Mouse (Mus musculus) liver, embryonic 14.5 days (tissue): ENCODE measurements at regions not wholly inside any gene's neighbourhood (a gene's known extent, or its start where the extent isn't known, plus 50 kb on each side); places are given as distances from the start of the nearest gene placed in this dataset.

ENCODE experiments used
- CTCF ChIP-seq: IDR thresholded peaks from 2 replicates; pipeline ENCODE4 v1.5.1; 2016; ENCODE audit warnings: antibody characterized with exemption, low read depth, control low read depth
- EP300 ChIP-seq: IDR thresholded peaks from 2 replicates; pipeline ENCODE4 v1.6.1; 2016; ENCODE audit warnings: antibody characterized with exemption, low read depth

DNA sequence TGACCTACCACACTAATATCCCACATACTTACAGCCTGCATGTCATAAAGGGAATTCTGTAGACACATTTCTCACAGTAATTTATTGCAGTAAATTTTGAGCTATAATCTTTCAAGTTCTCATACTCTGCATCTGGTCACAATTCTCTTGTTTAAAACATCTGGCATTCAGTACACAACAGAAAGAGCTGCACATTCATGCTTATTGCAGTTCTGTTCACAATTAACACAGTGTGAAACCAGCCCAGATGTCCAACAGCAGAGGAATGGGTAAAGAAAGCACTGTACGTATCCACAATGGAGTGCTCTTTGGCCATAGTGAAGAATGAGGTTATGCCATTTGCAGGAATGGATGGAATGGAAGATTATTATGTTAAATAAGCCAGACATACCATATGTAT lies 72.5 kb upstream of the S1pr1 start:
- TF ChIP-seq EP300 (no peak), CTCF (no peak)
